Mouse (Mus musculus): ENCODE data around the gene Fam198b.
"Not testable (repeated sequence)": the region's sequence is repeated elsewhere in the genome, so short reads cannot be mapped to it uniquely, and the experiment has no call there.

The Fam198b gene

DNA sequence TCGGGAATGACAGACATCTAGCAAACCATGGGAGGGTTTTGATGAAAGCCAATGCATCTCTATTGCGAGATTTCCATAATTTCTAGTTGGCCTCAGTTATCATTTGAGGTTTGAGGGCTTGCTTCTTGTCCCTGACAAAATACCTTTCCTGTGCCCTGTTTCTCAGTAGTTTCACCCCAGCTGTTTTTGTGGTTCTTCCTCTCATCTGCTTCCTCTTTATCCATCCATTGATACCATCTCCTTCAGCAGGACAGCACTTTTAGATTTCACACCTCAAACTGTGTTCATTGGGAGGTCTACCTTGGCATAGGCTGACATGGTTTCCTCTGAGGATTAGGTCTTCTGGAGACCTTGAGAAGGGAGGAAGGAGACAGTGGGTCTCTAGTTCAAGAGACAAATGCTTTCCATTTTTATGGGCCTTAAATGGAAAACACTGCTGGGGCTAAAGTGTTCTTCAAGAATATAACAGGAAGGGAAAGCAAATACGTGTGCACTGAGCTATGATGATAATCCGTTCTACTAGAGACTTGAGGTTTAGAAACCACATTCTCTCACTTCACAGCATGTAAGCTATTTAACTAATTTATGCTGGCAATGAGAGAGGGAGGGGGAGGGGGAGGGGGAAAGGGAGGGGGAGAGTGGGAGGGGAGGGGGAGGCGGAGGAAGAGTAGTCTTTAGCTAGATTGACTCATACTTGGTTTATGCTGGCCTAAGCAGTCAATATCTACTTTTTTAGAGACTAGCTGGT lies 41.8 kb downstream of the Fam198b start:
- no peak for DNase-seq (ENCODE audit: low read depth, low spot score)

DNA sequence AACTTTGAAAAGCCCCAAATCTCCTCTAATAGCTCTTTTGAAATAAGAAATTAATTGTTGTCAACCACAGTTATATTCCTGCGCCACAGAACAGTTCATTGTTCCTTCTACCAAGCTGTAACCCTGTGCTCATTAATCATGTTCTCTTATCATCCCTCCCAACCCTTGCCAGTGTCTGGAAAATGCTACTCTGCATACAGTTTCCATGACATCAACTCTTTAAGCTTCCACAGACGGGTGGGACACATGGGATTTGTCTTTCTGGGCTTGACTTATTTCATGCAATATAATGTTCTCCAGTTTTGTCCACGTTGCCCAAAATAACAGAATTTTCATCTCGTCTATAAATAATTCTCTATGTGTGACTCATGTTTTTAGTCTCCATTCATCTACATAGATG lies 42.7 kb downstream of the Fam198b start:
- DNase-seq (ENCODE audit: low read depth, low spot score), result no peak

DNA sequence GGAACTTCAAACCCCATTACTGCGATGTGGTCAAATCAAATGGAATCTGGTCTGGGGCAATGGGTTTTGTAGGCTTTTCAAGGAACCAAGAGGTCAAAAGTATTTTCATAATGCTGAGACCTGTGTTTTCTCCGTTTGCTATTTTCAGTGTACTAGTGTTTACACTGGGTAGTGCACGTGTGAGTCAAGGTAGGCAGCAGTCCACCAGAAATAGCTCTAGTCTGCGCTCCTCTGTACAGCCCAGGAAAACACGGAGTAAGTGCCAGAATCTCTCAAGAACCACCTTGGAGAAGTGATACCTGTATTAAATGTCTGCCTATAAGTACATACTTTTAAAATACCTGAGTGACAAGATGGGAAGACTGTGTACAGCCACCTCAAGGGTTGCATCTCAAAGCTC lies 44.1 kb downstream of the Fam198b start:
- no peak for DNase-seq (ENCODE audit: low read depth, low spot score)

DNA sequence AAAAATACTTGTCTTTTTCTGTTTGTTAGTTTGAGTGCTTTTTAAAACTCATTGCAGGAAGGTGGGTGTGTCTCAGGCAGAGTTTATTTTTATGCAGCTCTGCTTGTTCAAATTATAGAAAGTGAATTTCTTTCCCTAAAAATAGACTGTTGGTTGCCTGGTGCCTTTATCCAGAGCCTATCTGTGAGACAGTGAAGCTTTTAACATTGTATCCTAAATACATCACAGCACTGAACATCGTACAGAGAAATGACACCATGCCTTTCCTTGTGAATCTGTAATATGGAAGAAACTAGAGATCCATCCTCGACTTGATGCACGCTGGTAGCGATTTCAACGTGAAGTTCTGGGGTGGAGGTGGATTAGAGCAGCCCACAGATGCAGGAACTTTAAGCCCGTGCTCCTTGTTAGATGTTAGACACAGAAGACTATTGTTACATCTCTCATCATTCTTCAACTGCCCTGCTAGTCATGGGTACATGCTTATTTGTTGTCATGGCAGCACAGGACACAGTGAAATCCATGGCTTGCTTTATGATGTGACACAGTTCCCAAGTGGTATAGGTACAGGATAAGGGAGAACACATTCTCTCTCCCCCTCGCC lies 45.9 kb downstream of the Fam198b start:
- no peak for DNase-seq (ENCODE audit: low read depth, low spot score)

DNA sequence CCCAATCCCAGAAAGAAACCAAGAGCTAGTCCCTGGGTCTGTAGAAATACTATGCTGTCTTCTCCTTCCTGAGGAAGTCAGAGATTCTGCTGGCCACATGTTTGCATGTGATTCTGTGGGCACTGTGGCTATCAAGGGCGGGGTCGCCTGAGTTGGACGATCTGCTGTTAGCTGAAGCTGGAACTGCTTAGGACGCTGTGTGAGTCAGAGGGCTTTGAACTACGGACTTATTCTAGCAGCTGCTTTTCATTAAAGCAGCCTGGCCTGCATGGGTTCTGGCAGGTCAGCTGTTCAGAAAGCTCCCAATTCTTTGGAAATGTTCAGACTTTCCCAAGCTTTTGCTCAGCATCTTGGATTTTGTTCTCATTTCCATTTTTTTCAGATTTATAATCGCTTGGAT lies 51.9 kb downstream of the Fam198b start:
- DNase-seq (ENCODE audit: low read depth, low spot score), result no peak

DNA sequence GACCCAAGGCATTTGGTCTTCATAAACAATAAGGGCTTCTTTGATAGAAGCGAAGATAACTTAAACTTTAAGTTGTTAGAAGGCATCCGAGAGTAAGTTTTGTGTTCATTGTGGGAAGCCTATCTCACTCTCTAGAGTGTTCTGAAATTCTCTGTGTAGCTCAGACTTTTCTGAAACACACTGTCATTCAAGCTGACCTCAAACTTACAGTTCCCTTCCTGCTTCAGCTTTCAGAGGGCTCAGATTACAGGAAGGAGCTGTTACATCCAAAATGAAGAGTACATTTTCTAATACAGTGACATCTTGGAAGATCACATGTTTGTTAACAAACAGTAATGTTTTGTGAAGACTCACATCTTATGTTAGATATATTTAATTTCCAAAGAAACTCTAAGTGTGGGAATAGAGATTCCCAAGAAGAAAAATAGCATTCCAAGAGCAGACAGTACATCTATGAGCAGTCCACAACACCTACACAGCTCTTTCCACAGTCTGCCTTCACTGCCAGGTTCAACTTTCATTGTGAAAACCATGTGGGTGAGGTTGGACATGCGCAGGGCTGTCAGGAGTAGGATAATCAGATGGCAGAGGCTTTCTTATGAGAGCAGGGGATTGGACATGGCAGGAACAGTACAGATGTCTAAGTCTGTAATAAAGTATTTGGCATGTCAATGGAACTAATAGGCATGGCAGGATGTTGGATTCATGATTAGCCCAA lies 52.6 kb downstream of the Fam198b start:
- DNase-seq (ENCODE audit: low read depth, low spot score), result no peak

DNA sequence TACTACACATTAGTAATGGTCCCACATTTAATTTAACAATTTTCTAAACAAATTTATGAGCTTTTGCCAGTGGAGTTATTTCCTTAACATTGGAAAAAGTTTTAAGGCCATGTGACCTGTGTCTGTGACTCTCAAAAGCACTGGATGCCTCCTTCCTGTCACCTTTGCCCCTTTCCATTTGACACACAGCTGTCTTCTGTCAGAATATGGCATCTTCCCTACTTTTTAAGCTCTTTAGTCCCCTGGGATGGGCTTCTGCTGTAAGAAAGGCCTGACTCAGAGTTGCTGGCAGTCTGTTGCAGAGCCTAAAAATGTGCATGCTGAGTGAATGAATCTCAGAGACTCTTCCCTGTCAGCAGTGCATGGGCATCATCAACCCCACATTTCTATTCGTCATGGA lies 63.4 kb downstream of the Fam198b start:
- DNase-seq (ENCODE audit: low read depth, low spot score), result no peak

DNA sequence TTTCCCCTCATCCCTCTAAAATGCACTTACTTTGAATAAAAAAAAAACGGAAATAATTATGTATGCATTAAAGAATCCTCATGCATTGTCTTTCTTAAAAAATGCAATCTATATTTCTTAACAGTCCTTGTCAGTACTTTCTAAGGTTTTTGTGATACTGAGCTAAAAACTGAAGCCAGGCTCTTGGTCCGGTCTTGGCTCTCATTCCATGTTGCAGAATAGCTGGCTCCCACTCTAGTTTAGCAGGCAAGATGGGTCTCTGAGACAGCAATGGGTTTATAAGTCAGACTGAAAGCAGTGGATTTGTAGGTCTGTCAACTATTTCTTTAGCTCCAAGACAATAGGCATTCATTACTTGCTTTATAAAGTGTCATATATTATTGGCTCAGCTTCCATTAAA lies 63.8 kb downstream of the Fam198b start:
- no peak for DNase-seq (ENCODE audit: low read depth, low spot score)

DNA sequence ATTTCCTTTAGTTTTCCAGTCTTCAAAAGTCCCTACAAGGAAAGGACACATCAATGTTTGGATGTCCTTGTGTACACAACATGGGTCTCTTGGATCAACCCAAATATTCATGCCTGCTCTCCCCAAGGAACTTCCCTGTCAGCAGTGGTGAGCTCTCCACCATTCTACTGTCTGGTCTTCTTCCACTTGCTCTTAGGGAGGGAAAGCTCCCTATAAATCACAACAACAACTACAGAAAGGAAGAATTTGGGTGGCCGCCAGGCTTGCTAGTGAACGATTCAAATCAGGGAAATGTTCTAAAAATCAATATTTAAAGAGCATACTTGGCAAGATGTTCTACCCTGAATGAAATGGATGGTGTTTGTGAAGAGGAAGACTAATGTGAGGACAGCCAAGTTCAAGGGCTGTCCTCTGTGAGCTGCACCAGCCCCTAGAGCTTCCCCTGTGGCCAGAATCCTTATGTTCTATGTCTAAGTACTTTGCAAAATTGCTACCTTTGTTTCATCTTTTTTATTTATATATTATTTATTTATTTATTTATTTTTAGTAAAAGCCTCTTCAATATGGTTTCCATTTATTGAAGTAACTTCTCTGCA lies 68.9 kb downstream of the Fam198b start:
- no peak for DNase-seq (ENCODE audit: low read depth, low spot score)

DNA sequence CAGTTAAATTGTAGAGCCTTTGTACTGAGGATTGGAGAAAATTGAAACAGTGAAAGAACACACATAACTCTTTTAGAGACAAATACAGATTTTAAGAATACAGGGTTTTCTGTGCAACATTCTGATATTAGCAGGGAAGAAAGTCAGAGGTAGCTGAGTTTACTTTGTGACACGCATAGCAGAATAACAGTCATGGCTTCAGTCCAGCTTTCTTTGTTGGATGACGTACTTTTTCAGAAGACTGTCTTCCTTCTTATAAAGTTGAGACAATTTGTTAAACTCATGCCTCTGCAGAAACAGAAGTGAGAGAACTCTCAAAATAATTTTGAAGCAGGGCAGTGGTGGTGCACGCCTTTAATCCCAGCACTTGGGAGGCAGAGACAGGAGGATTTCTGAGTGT lies 70.9 kb downstream of the Fam198b start:
- no peak for DNase-seq (ENCODE audit: low read depth, low spot score)

DNA sequence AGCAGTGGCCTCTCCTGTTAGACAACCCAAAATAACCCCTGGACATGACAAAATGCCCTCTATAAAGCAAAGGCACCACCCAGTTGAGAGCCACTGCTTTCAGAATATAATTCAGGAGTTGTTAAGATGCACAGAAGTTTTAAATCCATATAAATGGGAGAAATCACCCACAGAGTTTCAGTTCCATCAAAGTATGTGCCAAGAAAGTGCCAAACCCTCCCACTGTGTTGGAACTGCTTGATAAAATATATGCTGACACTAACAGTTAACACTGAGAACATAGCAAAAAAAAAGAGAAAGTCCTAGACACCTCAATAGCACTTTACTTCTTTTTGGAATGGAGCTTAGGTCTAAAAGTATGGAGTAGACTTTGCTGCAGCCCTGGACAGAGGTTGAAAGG lies 72.5 kb downstream of the Fam198b start:
- no peak for DNase-seq (ENCODE audit: low read depth, low spot score)

DNA sequence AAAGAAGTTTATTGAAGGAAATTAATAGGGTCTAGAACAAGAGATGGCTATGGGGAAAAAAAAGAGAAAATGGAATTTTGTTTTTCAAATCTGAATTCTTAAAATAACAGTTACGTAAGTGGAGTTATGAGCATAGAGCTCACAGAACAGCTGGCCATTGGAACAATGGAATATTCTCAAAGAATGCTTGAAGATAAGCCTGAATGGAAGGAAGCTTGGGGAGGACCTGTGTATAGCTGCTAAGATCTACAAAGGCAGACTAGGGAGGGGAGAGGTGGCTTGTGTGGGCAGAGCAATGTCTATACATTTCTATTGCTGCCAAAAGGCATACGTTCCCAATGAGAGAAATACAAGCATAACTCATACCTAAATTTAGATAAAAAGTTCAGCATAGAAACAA lies 73.4 kb downstream of the Fam198b start:
- no peak for DNase-seq (ENCODE audit: low read depth, low spot score)

DNA sequence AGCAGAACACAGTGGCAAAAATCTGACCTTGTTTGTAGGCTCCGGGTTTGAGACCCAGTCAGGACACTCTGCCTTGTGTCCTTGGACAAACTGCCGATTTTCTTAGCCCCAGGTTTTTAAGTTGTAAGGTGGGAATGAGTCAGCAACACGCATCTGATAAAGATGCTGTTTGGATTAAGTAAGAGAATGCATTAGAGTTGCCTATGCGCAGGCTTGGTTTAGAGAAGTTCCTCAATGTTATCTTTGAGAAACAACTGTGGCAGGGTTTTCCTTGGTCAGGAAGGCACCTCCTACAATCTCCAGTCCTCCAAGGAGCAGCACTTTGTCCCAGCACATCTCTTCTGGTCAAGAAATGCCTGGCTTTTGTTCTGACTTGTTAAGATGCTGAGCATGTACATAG lies 82.4 kb downstream of the Fam198b start:
- no peak for DNase-seq (ENCODE audit: low read depth, low spot score)

DNA sequence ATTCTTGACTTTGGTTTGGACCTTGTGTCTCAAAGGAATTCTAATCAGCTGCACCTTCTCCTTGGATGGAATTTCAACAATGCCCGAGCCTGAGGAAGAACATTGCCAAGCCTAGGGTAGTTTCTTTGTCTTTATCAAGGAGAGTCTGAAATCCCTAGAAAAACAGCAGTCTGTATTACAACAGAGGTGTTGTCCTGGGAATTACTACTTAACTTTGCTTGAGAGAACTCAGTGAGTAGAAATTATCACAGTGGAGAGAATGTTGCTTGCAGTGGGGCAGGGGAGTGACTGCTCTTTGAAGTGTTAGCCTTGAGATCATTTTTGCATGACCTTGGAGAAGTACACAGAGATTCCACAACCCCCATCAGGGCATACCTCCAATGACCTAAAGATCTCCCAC lies 83.0 kb downstream of the Fam198b start:
- DNase-seq (ENCODE audit: low read depth, low spot score), result no peak

DNA sequence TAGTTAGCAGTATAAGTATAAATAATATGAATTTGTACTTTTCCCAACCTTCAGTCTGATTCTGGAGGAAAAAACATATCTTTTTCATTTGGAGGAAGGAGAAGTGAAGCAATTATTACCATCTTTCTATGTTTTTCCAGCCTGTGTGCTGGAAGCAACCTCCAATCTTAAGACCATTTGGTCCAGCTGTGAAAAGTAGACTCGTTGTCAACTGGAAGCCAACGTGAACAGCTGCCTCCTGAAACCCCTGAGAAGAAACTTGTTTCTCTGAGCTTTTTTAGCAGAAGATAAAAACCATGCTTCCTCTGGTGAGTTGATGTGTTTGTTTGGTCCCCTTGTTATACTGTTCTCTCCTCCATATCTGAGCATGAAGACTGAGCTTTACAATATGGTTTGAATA lies 84.1 kb downstream of the Fam198b start:
- DNase-seq (ENCODE audit: low read depth, low spot score), result no peak

DNA sequence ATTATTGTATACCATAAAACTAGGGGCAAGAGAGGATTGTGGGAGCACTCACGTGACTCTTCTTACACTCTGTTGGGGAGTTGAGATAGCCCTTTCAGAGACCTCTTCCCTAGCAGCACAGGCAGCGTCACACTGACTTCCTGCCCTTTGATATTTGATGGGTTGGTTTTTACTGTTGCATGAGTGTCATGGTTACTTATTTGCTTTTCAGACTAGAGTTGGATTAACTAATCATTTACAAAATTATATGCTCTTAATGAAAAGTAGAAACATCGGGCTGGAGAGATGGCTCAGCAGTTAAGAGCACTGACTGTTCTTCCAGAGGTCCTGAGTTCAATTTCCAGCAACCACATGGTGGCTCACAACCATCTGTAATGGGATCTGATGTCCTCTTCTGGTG lies 85.2 kb downstream of the Fam198b start:
- not testable (repeated sequence) for DNase-seq (ENCODE audit: low read depth, low spot score)

DNA sequence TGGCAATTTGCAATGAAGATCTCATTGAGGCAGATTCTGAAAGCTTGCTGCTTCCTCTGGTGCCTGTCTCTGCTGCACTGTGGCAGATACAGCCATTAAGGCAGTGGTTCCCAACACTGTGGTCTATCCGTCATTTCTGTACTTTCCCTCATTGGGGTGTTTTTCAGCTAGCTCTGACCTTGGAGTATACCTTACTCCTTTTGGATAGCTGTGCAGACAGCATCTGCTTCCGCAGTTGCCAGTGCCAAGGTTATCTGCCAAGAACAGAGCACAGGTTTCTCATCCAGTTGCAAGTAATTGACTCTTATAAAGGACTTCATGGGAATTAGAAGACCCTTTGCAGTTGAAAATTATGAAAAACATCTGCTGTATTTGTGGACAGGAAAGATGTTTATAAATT lies 85.7 kb downstream of the Fam198b start:
- DNase-seq (ENCODE audit: low read depth, low spot score), result no peak

DNA sequence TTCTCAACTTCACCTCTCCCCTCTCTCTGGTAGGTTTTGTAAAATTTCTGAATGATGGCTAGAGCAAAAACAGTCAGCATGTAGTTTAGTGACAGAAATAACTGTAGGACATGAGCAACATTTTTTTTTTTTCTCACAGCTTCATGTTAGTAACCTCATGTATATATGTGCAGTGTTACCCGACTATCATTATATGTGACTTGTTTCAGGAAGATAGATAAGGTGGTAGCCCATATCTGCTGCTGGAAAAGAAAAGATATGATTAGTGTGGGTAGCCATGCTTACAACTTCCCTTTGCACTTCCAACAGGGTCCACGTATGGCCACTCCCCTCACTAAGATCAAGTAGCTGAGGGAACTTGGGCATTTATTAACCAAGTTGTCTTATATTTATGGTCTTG lies 86.2 kb downstream of the Fam198b start:
- DNase-seq (ENCODE audit: low read depth, low spot score), result no peak

DNA sequence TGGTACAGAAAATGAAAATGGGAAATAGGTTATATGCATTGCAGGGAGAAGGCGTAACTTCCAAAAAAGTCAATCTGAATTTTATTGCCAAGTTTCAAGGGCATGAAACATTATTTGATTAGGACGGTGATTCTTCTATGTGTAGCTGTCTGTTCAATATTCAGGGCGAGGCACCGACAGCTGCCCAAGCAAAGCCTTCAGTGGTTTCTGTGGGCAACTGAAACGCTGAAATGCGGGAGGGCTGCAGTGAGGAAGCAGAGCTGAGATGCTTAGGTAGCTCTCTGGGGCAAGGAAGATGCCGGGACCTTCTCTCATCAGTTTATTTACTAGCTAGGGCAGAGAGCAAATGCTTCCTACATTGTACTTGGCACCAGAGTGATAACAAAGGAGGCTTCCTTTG lies 87.2 kb downstream of the Fam198b start:
- no peak for DNase-seq (ENCODE audit: low read depth, low spot score)

DNA sequence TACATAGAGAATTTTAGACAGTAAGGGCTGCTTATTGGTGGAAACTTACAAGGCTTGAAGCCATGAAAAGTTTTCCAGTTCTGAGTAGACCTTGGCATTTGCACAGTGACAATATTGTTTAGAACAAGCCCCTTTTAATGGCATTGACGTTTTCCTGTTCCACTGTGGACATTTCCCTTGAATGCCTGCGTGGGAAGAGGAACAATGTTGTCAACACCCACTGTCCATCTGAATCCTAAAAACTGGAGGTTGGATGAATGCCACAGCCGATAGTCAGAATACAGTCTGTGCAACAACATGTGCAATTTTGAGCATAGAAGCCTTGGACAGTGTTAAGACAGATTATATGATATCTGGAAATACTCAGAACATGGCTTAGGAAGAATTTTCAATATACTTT lies 92.5 kb downstream of the Fam198b start:
- no peak for DNase-seq (ENCODE audit: low read depth, low spot score)

DNA sequence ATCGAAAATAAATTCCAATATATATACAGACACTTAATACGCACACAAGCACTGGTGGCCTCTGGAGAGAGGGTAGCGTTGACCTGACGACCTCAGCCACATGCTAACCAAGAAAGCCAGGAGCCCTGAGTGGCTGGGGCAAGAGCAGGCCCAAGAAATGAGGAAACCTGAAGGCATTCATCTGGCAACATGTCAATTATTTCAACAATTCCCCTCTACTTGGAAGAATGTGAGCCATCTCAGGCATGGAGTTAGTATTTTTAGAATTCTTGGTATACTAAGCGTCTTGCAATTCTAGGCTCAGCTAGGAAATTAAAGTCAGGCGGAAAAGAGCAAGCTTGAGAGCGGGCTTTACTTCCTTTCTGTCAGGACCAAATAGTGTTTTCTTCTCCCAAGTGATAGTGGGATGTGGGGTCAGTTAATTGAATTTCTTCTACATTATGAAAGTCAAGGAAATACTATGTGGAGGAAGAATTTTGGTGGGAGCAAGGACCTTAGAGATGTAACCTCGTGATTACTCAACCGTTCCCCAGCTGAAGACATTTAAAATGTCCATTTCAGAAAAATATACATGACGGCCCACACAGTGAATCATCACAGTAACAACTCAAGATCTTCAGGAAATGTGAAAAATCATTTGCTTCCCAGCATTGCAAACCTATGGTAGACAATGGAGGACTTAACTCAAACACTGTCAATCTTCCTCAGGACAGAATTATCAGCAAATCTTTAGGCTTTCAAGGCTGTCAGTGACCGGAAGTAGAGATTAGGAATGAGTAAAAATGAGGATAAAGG lies 93.5 kb downstream of the Fam198b start:
- DNase-seq (ENCODE audit: low read depth, low spot score), result no peak

DNA sequence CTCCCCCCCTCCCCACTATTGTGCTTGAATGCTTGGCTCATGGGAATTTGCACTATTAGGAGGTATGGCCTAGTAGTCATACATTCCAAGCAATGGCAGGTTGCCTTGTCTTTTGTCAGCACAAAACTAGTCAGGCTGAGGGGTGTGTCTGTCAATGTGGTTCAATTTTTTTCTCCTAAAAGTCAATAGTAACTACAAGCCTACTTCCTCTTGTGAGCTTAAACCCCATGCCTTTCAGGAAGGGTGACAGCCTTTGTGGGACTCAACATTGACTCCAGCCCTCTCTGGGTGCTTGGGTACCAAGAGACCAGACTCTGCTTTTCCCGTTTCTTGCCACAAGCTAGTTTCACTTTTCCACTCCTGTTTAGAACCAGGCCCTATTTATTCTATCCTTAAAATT lies 96.4 kb downstream of the Fam198b start:
- DNase-seq (ENCODE audit: low read depth, low spot score), result no peak

All from A20 (cell line).